Mouse (Mus musculus): Measurements from ENCODE around the gene Lrrc28. TPM values are rescaled to one million over a fixed set of nuclear protein-coding genes. Genes with fewer than 3 reads are reported as not detected.
A peak's percentile ranks its signal among the peaks of the same experiment; 100 is the strongest.

Lrrc28 gene
- polyA plus RNA-seq, 1 experiment from 2014 or later: 33.0 TPM

- no peaks in the 10 kb centered on the region for H3K9me3 ChIP-seq
- no peak overlapping the region for H3K4me3 ChIP-seq
- no peak overlapping the region for H3K9ac ChIP-seq
- no peak overlapping the region for H3K4me2 ChIP-seq
- peaks cover 7% of the 10 kb centered on the region for H3K36me3 ChIP-seq
- no peaks in the 10 kb centered on the region for H3K4me1 ChIP-seq (replicated peaks)
- no peak for ATAC-seq (ENCODE audit: low FRiP score)
- H3K27me3 ChIP-seq: no peaks in the 10 kb centered on the region
- WGBS: 96% methylated on average over 1 of the region's 1 CpGs
- H3K27ac ChIP-seq: no peak overlapping the region
Measured at GRCm38 (mm10) chr7:67670965-67671364, 25.9 kb upstream of the Lrrc28 start.

- Histone ChIP-seq H3K36me3 (no peaks in the 10 kb centered on the region), H3K9me3 (no peaks in the 10 kb centered on the region), H3K4me2 (no peak overlapping the region), H3K4me3 (no peak overlapping the region), H3K27me3 (no peaks in the 10 kb centered on the region), H3K9ac (no peak overlapping the region), H3K4me1 (replicated peaks) (no peaks in the 10 kb centered on the region), H3K27ac (0 out of 2 replicates have a peak overlapping the region, but pooled peaks have one; percentile 18)
- 0 out of 2 replicates have a peak, but pooled peaks have one; percentile 36 for ATAC-seq (ENCODE audit: low FRiP score)
- WGBS: 77% methylated on average over 14 of the region's 14 CpGs
Measured at GRCm38 (mm10) chr7:67663981-67664694, 19.1 kb upstream of the Lrrc28 start.

GRCm38 (mm10) chr7:67662424-67662823, 17.4 kb upstream of the Lrrc28 start:
- H3K9ac ChIP-seq: no peak overlapping the region
- ATAC-seq (ENCODE audit: low FRiP score): no peak
- H3K4me3 ChIP-seq: no peak overlapping the region
- H3K4me2 ChIP-seq: no peak overlapping the region
- 91% methylated on average over 5 of the region's 5 CpGs for WGBS
- H3K9me3 ChIP-seq: no peaks in the 10 kb centered on the region
- no peaks in the 10 kb centered on the region for H3K4me1 ChIP-seq (replicated peaks)
- H3K27me3 ChIP-seq: no peaks in the 10 kb centered on the region
- H3K27ac ChIP-seq: no peak overlapping the region
- no peaks in the 10 kb centered on the region for H3K36me3 ChIP-seq

- H3K4me3 ChIP-seq: no peak overlapping the region
- no peaks in the 10 kb centered on the region for H3K27me3 ChIP-seq
- H3K4me2 ChIP-seq: no peak overlapping the region
- no peaks in the 10 kb centered on the region for H3K9me3 ChIP-seq
- WGBS: 90% methylated on average over 4 of the region's 4 CpGs
- no peak overlapping the region for H3K9ac ChIP-seq
- ATAC-seq (ENCODE audit: low FRiP score): no peak
- no peak overlapping the region for H3K27ac ChIP-seq
- H3K36me3 ChIP-seq: no peaks in the 10 kb centered on the region
- 0 out of 2 replicates have a peak, but pooled peaks cover 3% of the 10 kb centered on the region for H3K4me1 ChIP-seq (replicated peaks)
Measured at GRCm38 (mm10) chr7:67658110-67658509, 13.0 kb upstream of the Lrrc28 start.

- no peak overlapping the region for H3K4me2 ChIP-seq
- no peak overlapping the region for H3K9ac ChIP-seq
- no peak overlapping the region for H3K4me3 ChIP-seq
- ATAC-seq (ENCODE audit: low FRiP score): no peak
- H3K4me1 ChIP-seq (replicated peaks): 0 out of 2 replicates have a peak, but pooled peaks cover 3% of the 10 kb centered on the region
- no peaks in the 10 kb centered on the region for H3K9me3 ChIP-seq
- H3K27me3 ChIP-seq: no peaks in the 10 kb centered on the region
- no peak overlapping the region for H3K27ac ChIP-seq
- WGBS: 16% methylated on average over 1 of the region's 1 CpGs
- H3K36me3 ChIP-seq: no peaks in the 10 kb centered on the region
Measured at GRCm38 (mm10) chr7:67655186-67655585, 10.1 kb upstream of the Lrrc28 start.

GRCm38 (mm10) chr7:67654668-67655067, 9.6 kb upstream of the Lrrc28 start:
- H3K4me1 ChIP-seq (replicated peaks): peaks cover 8% of the 10 kb centered on the region
- H3K36me3 ChIP-seq: no peaks in the 10 kb centered on the region
- no peaks in the 10 kb centered on the region for H3K27me3 ChIP-seq
- no peak overlapping the region for H3K9ac ChIP-seq
- ATAC-seq (ENCODE audit: low FRiP score): no peak
- H3K9me3 ChIP-seq: no peaks in the 10 kb centered on the region
- H3K27ac ChIP-seq: no peak overlapping the region
- H3K4me2 ChIP-seq: no peak overlapping the region
- WGBS: 89% methylated on average over 7 of the region's 7 CpGs
- no peak overlapping the region for H3K4me3 ChIP-seq

- 76% methylated on average over 5 of the region's 5 CpGs for WGBS
- no peaks in the 10 kb centered on the region for H3K36me3 ChIP-seq
- peaks cover 9% of the 10 kb centered on the region for H3K4me1 ChIP-seq (replicated peaks)
- H3K4me2 ChIP-seq: no peak overlapping the region
- no peak for ATAC-seq (ENCODE audit: low FRiP score)
- H3K27ac ChIP-seq: no peak overlapping the region
- H3K9me3 ChIP-seq: no peaks in the 10 kb centered on the region
- no peaks in the 10 kb centered on the region for H3K27me3 ChIP-seq
- H3K9ac ChIP-seq: no peak overlapping the region
- H3K4me3 ChIP-seq: no peak overlapping the region
Measured at GRCm38 (mm10) chr7:67652211-67652610, 7.1 kb upstream of the Lrrc28 start.

- no peaks in the 10 kb centered on the region for H3K9me3 ChIP-seq
- H3K27me3 ChIP-seq: no peaks in the 10 kb centered on the region
- peak overlapping the region; percentile 45 for H3K4me2 ChIP-seq
- peak overlapping the region; percentile 34; the same call in 1 of the 2 replicates for H3K4me3 ChIP-seq
- WGBS: 79% methylated on average over 4 of the region's 4 CpGs
- H3K36me3 ChIP-seq: no peaks in the 10 kb centered on the region
- H3K4me1 ChIP-seq (replicated peaks): peaks cover 22% of the 10 kb centered on the region
- H3K9ac ChIP-seq: no peak overlapping the region
- no peak for ATAC-seq (ENCODE audit: low FRiP score)
- H3K27ac ChIP-seq: no peak overlapping the region
Measured at GRCm38 (mm10) chr7:67648376-67648775, 3.3 kb upstream of the Lrrc28 start.

- 2% methylated on average over 5 of the region's 5 CpGs for WGBS
- ATAC-seq (ENCODE audit: low FRiP score): no peak
- Histone ChIP-seq H3K9ac (peak within 1 kb of the TSS; percentile 88), H3K4me1 (replicated peaks) (peaks cover 28% of the 10 kb centered on the region), H3K27ac (peak within 1 kb of the TSS; percentile 95), H3K4me2 (peak within 1 kb of the TSS; percentile 87), H3K36me3 (no peaks in the 10 kb centered on the region), H3K27me3 (no peaks in the 10 kb centered on the region), H3K4me3 (peak within 1 kb of the TSS; percentile 79), H3K9me3 (no peaks in the 10 kb centered on the region)
Measured at GRCm38 (mm10) chr7:67647277-67647676, 2.2 kb upstream of the Lrrc28 start, which contains the start of gene Ttc23. TSS of gene Ttc23 (plus strand) at chr7:67647410.

GRCm38 (mm10) chr7:67646131-67646530, 1.1 kb upstream of the Lrrc28 start:
- ATAC-seq (ENCODE audit: low FRiP score): no peak
- H3K4me2 ChIP-seq: peak overlapping the region; percentile 87
- H3K27me3 ChIP-seq: no peaks in the 10 kb centered on the region
- WGBS: 6% methylated on average over 6 of the region's 6 CpGs
- peak overlapping the region; percentile 79 for H3K4me3 ChIP-seq
- H3K4me1 ChIP-seq (replicated peaks): peaks cover 30% of the 10 kb centered on the region
- H3K9me3 ChIP-seq: no peaks in the 10 kb centered on the region
- H3K9ac ChIP-seq: peak overlapping the region; percentile 88
- H3K27ac ChIP-seq: peak overlapping the region; percentile 95
- no peaks in the 10 kb centered on the region for H3K36me3 ChIP-seq

GRCm38 (mm10) chr7:67645681-67646014, 580 bp upstream of the Lrrc28 start:
- peak overlapping the region; percentile 95 for H3K27ac ChIP-seq
- H3K4me2 ChIP-seq: peak overlapping the region; percentile 87
- ATAC-seq (ENCODE audit: low FRiP score): peak; percentile 37
- H3K27me3 ChIP-seq: no peaks in the 10 kb centered on the region
- under 1% methylated on average over 15 of the region's 15 CpGs for WGBS
- H3K9ac ChIP-seq: peak overlapping the region; percentile 88
- peaks cover 4% of the 10 kb centered on the region for H3K36me3 ChIP-seq
- peaks cover 30% of the 10 kb centered on the region for H3K4me1 ChIP-seq (replicated peaks)
- H3K9me3 ChIP-seq: no peaks in the 10 kb centered on the region
- H3K4me3 ChIP-seq: peak overlapping the region; percentile 79

- H3K9ac ChIP-seq: peak overlapping the region; percentile 88
- no peak overlapping the region for H3K27ac ChIP-seq
- no peaks in the 10 kb centered on the region for H3K27me3 ChIP-seq
- H3K36me3 ChIP-seq: peaks cover 8% of the 10 kb centered on the region
- H3K4me3 ChIP-seq: peak overlapping the region; percentile 79
- WGBS: 48% methylated on average over 8 of the region's 8 CpGs
- ATAC-seq (ENCODE audit: low FRiP score): no peak
- H3K9me3 ChIP-seq: no peaks in the 10 kb centered on the region
- peak overlapping the region; percentile 69 for H3K4me2 ChIP-seq
- H3K4me1 ChIP-seq (replicated peaks): peaks cover 26% of the 10 kb centered on the region
Measured at GRCm38 (mm10) chr7:67644291-67644690, 777 bp downstream of the Lrrc28 start.

- 93% methylated on average over 9 of the region's 9 CpGs for WGBS
- no peak overlapping the region for H3K9ac ChIP-seq
- H3K4me1 ChIP-seq (replicated peaks): peaks cover 30% of the 10 kb centered on the region
- no peak overlapping the region for H3K4me2 ChIP-seq
- no peaks in the 10 kb centered on the region for H3K27me3 ChIP-seq
- H3K9me3 ChIP-seq: no peaks in the 10 kb centered on the region
- peaks cover 8% of the 10 kb centered on the region for H3K36me3 ChIP-seq
- H3K27ac ChIP-seq: no peak overlapping the region
- H3K4me3 ChIP-seq: no peak overlapping the region
- no peak for ATAC-seq (ENCODE audit: low FRiP score)
Measured at GRCm38 (mm10) chr7:67642955-67643354, 2.1 kb downstream of the Lrrc28 start.
